Mouse (Mus musculus): ENCODE data around the gene Sh3bgrl3. TPM values are rescaled to one million over a fixed set of nuclear protein-coding genes. Genes with fewer than 3 reads are reported as not detected.

Sh3bgrl3 gene
- polyA plus RNA-seq, 1 experiment = 911 TPM

- H3K27ac ChIP-seq (ENCODE audit: insufficient read depth, low read depth, low read length) = no peak overlapping the region
Observed at GRCm38 (mm10) chr4:134113356-134113994, 15.1 kb downstream of the Sh3bgrl3 start.

DNA sequence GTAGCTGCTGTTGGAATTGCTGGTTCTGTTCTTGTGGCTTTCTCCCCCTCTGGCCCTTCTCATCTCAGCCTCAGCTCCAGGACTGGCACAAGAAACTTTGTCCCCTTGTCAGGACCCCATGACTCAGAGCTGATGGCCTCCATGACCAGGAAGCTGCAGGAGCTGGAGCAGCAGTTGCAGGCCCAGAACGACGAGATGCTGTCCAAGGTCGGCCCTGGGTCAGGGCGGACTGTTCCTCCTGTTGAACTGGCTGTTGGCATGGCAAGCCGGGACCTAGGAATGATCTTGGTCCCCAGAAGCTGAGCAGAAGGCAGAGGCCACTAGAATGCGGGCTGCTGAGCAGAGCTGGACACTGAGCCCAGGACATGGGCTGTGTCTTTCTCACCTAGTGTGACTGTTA lies 16.2 kb downstream of the Sh3bgrl3 start:
- Histone ChIP-seq H3K27ac (ENCODE audit: insufficient read depth, low read depth, low read length) (no peak overlapping the region), H3K4me1 (ENCODE audit: control insufficient read depth, insufficient read depth, insufficient read length, low read length) (peaks cover 11% of the 10 kb centered on the region), H3K27me3 (ENCODE audit: control insufficient read depth, insufficient read depth, low read length) (no peaks in the 10 kb centered on the region), H3K4me3 (ENCODE audit: low read depth, low read length) (no peak overlapping the region), H3K36me3 (ENCODE audit: control insufficient read depth, insufficient read depth, low read length) (no peaks in the 10 kb centered on the region)
- WGBS = 69% methylated on average over 6 of the region's 6 CpGs
- no peak for TF ChIP-seq POLR2A (IDR thresholded peaks at IDR 0.05; ENCODE audit: low read depth, low read length)
- TF ChIP-seq CTCF (IDR thresholded peaks at IDR 0.05; ENCODE audit: extremely low read depth, insufficient read length, insufficient replicate concordance, low read depth, low read length) = no peak

More at GRCm38 (mm10) chr4:134113356-134113994, 15.1 kb downstream of the Sh3bgrl3 start:
- H3K4me1 ChIP-seq (ENCODE audit: control insufficient read depth, insufficient read depth, insufficient read length, low read length) = peaks cover 18% of the 10 kb centered on the region
- H3K4me3 ChIP-seq (ENCODE audit: low read depth, low read length) = no peak overlapping the region
- TF ChIP-seq CTCF (IDR thresholded peaks at IDR 0.05; ENCODE audit: extremely low read depth, insufficient read length, insufficient replicate concordance, low read depth, low read length) (no peak), POLR2A (IDR thresholded peaks at IDR 0.05; ENCODE audit: low read depth, low read length) (no peak)
- H3K27me3 ChIP-seq (ENCODE audit: control insufficient read depth, insufficient read depth, low read length) = no peaks in the 10 kb centered on the region
- no peaks in the 10 kb centered on the region for H3K36me3 ChIP-seq (ENCODE audit: control insufficient read depth, insufficient read depth, low read length)
- WGBS = 85% methylated on average over 10 of the region's 10 CpGs

- Histone ChIP-seq H3K36me3 (ENCODE audit: control insufficient read depth, insufficient read depth, low read length) (no peaks in the 10 kb centered on the region), H3K4me3 (ENCODE audit: low read depth, low read length) (no peak overlapping the region), H3K4me1 (ENCODE audit: control insufficient read depth, insufficient read depth, insufficient read length, low read length) (peaks cover 5% of the 10 kb centered on the region), H3K27me3 (ENCODE audit: control insufficient read depth, insufficient read depth, low read length) (no peaks in the 10 kb centered on the region), H3K27ac (ENCODE audit: insufficient read depth, low read depth, low read length) (no peak overlapping the region)
- TF ChIP-seq POLR2A (IDR thresholded peaks at IDR 0.05; ENCODE audit: low read depth, low read length) (no peak), CTCF (IDR thresholded peaks at IDR 0.05; ENCODE audit: extremely low read depth, insufficient read length, insufficient replicate concordance, low read depth, low read length) (no peak)
- 57% methylated on average over 3 of the region's 3 CpGs for WGBS
Observed at GRCm38 (mm10) chr4:134110653-134111052, 17.9 kb downstream of the Sh3bgrl3 start.

DNA sequence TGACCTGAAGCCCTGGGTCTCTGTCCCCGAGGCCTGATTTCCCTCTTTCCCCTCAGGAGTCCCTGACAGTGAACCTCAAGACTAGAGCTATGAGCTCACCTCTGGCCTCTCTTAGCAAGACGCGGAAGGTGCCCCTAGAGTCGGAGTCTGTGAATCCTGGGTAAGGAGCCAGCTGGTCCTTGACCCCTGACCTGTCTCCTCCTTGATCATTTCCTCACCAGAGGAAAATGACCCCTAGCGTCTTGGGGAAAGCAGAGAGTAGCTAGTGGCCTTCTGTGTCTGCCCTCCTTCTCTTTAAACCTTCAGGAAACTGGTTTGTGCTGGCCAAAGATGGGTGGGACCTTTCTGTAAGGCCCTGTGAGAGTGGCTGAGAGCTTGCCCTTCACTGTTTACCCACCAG lies 20.4 kb downstream of the Sh3bgrl3 start:
- Histone ChIP-seq H3K27ac (ENCODE audit: insufficient read depth, low read depth, low read length) (no peak overlapping the region), H3K4me1 (ENCODE audit: control insufficient read depth, insufficient read depth, insufficient read length, low read length) (no peaks in the 10 kb centered on the region; the same call in 1 of the 2 replicates), H3K27me3 (ENCODE audit: control insufficient read depth, insufficient read depth, low read length) (no peaks in the 10 kb centered on the region), H3K4me3 (ENCODE audit: low read depth, low read length) (no peak overlapping the region), H3K36me3 (ENCODE audit: control insufficient read depth, insufficient read depth, low read length) (no peaks in the 10 kb centered on the region)
- 76% methylated on average over 5 of the region's 5 CpGs for WGBS
- TF ChIP-seq POLR2A (IDR thresholded peaks at IDR 0.05; ENCODE audit: low read depth, low read length) (no peak), CTCF (IDR thresholded peaks at IDR 0.05; ENCODE audit: extremely low read depth, insufficient read length, insufficient replicate concordance, low read depth, low read length) (no peak)

- H3K4me1 ChIP-seq (ENCODE audit: control insufficient read depth, insufficient read depth, insufficient read length, low read length) = peaks cover 1% of the 10 kb centered on the region
- no peaks in the 10 kb centered on the region for H3K36me3 ChIP-seq (ENCODE audit: control insufficient read depth, insufficient read depth, low read length)
Observed at GRCm38 (mm10) chr4:134107730-134108129, 20.9 kb downstream of the Sh3bgrl3 start.

DNA sequence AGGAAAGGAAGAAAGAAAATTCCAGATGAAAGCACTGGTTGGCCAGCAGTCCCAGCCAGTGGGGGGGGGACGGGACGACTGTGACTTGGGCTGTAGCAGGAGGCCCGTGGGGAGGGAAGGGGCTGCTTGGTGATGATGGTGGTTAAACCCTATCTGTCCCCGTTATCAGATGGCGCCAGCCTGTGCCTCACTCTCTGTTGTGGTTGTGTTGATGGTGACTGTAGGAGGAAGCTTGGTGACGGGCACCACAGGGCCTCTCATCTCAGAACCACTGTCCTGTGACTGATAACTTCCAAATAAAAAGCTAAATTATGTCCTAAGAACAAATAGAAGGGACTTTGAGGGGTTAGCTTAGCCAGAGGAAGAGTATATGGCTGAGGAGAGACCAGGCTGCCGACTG lies 22.5 kb downstream of the Sh3bgrl3 start:
- peaks cover 3% of the 10 kb centered on the region for H3K4me1 ChIP-seq (ENCODE audit: control insufficient read depth, insufficient read depth, insufficient read length, low read length)
- H3K27ac ChIP-seq (ENCODE audit: insufficient read depth, low read depth, low read length) = no peak overlapping the region
- no peaks in the 10 kb centered on the region for H3K36me3 ChIP-seq (ENCODE audit: control insufficient read depth, insufficient read depth, low read length)
- TF ChIP-seq POLR2A (IDR thresholded peaks at IDR 0.05; ENCODE audit: low read depth, low read length) (no peak), CTCF (IDR thresholded peaks at IDR 0.05; ENCODE audit: extremely low read depth, insufficient read length, insufficient replicate concordance, low read depth, low read length) (no peak)
- WGBS = 65% methylated on average over 7 of the region's 7 CpGs
- H3K27me3 ChIP-seq (ENCODE audit: control insufficient read depth, insufficient read depth, low read length) = no peaks in the 10 kb centered on the region
- H3K4me3 ChIP-seq (ENCODE audit: low read depth, low read length) = no peak overlapping the region

More at GRCm38 (mm10) chr4:134107730-134108129, 20.9 kb downstream of the Sh3bgrl3 start:
- Histone ChIP-seq H3K4me3 (ENCODE audit: low read depth, low read length) (no peak overlapping the region), H3K27ac (ENCODE audit: insufficient read depth, low read depth, low read length) (no peak overlapping the region), H3K27me3 (ENCODE audit: control insufficient read depth, insufficient read depth, low read length) (no peaks in the 10 kb centered on the region)
- WGBS = 79% methylated on average over 7 of the region's 7 CpGs
- no peak for TF ChIP-seq CTCF (IDR thresholded peaks at IDR 0.05; ENCODE audit: extremely low read depth, insufficient read length, insufficient replicate concordance, low read depth, low read length)

GRCm38 (mm10) chr4:134102742-134103119 lies 25.9 kb downstream of the Sh3bgrl3 start:
- TF ChIP-seq POLR2A (IDR thresholded peaks at IDR 0.05; ENCODE audit: low read depth, low read length) (no peak), CTCF (IDR thresholded peaks at IDR 0.05; ENCODE audit: extremely low read depth, insufficient read length, insufficient replicate concordance, low read depth, low read length) (no peak)

More at GRCm38 (mm10) chr4:134102742-134103119, 25.9 kb downstream of the Sh3bgrl3 start:
- Histone ChIP-seq H3K27me3 (ENCODE audit: control insufficient read depth, insufficient read depth, low read length) (no peaks in the 10 kb centered on the region), H3K27ac (ENCODE audit: insufficient read depth, low read depth, low read length) (no peak overlapping the region), H3K4me3 (ENCODE audit: low read depth, low read length) (peak overlapping the region; percentile 83), H3K4me1 (ENCODE audit: control insufficient read depth, insufficient read depth, insufficient read length, low read length) (peaks cover 3% of the 10 kb centered on the region; the same call in 1 of the 2 replicates), H3K36me3 (ENCODE audit: control insufficient read depth, insufficient read depth, low read length) (no peaks in the 10 kb centered on the region)
- WGBS = 9% methylated on average over 21 of the region's 21 CpGs

Measured in small intestine, adult 2 months (tissue).